Mouse (Mus musculus): ENCODE results near the gene Pde8b. TPM values are rescaled to one million over a fixed set of nuclear protein-coding genes. Genes with fewer than 3 reads are reported as not detected.

Gene Pde8b
- polyA plus RNA-seq, 1 experiment from 2014 or later: 1.7 TPM

- H3K9ac ChIP-seq (ENCODE audit: low read length): no peak overlapping the region
- H3K4me3 ChIP-seq (ENCODE audit: low read depth, low read length): no peak overlapping the region
- no peaks in the 10 kb centered on the region for H3K9me3 ChIP-seq (ENCODE audit: control insufficient read depth, low read length)
- no peak overlapping the region for H3K4me2 ChIP-seq (ENCODE audit: low read depth, low read length, severe bottlenecking)
- H3K36me3 ChIP-seq (ENCODE audit: control insufficient read depth, insufficient read depth, low read length): no peaks in the 10 kb centered on the region
- no peak for DNase-seq (ENCODE audit: low spot score)
- H3K4me1 ChIP-seq (replicated peaks; ENCODE audit: control insufficient read depth, insufficient read depth, low read length): no peaks in the 10 kb centered on the region
- no peak overlapping the region for H3K27ac ChIP-seq (ENCODE audit: low read depth, low read length)
- H3K27me3 ChIP-seq (ENCODE audit: control insufficient read depth, insufficient read depth, low read length): no peaks in the 10 kb centered on the region
- ATAC-seq (replicated peaks; ENCODE audit: low FRiP score): no peak
These were observed 105.4 kb downstream of the Pde8b start for GRCm38 (mm10) chr13:95144746-95145145.

DNA sequence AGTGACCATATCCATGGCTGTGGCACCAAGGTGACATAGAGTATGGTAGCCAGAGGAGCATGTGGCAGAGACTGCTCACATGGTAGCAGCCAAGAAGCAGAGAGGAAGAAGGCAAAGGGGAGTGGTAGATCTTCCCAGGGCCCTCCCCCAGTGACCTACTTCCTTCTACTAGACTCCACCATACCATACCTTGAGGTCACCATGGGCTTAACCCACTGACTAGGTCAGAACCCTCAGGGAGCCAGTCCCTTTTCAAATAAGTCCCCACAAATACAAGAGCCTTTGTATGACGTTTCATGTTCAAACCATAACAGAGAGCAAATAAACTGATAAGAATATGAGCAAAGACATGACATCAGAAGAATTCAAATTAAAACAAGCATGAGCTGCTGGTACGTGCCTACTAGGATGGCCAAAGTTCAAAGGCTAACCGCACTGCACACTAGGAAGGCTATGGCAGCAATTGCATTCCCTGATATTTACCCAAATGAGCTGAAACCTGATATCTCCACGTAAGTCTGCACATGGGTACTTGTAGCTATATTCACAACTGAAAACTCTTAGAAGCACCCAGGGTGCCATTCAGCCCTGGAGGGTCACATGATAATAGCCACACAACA is 109.6 kb downstream of the Pde8b start:
- Histone ChIP-seq H3K4me1 (replicated peaks; ENCODE audit: control insufficient read depth, insufficient read depth, low read length) (no peaks in the 10 kb centered on the region), H3K9ac (ENCODE audit: low read length) (no peak overlapping the region), H3K27me3 (ENCODE audit: control insufficient read depth, insufficient read depth, low read length) (no peaks in the 10 kb centered on the region), H3K4me3 (ENCODE audit: low read depth, low read length) (no peak overlapping the region), H3K4me2 (ENCODE audit: low read depth, low read length, severe bottlenecking) (no peak overlapping the region), H3K36me3 (ENCODE audit: control insufficient read depth, insufficient read depth, low read length) (no peaks in the 10 kb centered on the region), H3K9me3 (ENCODE audit: control insufficient read depth, low read length) (no peaks in the 10 kb centered on the region), H3K27ac (ENCODE audit: low read depth, low read length) (no peak overlapping the region)
- 81% methylated on average over 4 of the region's 4 CpGs for WGBS
- no peak for ATAC-seq (replicated peaks; ENCODE audit: low FRiP score)
- DNase-seq (ENCODE audit: low spot score): no peak

DNA sequence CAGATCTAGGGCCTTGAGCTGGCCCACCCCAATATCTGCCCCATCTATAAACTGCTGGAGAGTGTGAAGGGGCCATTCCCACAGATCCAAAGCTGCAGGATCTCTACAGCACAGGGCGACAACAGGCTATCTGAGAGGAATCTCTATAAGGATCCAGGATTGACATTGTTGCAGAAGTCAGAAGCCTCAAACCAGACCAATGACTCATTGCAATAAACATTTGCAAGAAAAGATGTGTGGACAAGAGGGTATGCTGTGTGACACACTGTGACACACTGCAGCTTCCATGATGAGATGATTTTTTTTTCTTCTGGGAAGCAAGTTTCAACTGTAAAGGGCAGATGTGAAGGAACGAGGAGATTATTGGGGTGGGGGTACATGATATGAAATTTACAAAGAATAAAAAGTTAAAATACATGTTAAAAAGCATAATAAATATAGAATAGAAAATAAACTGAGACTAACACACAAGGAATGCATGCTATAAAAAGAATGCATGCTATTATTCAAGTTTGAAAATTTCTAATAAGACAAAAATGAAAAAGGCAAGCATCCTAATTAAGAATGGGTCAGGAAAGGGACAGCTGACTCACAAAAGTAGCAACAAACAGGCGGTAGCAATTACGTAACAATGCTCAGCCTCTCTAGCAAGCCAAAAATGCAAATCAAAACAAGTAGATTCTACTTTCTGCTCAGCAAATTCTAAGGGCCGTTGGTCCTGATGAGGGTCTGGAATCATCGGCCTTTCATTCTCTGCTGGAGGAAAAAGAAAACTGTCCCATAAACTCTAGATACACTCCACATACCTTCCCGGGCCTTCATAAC is 114.6 kb downstream of the Pde8b start:
- 92% methylated on average over 7 of the region's 7 CpGs for WGBS

DNA sequence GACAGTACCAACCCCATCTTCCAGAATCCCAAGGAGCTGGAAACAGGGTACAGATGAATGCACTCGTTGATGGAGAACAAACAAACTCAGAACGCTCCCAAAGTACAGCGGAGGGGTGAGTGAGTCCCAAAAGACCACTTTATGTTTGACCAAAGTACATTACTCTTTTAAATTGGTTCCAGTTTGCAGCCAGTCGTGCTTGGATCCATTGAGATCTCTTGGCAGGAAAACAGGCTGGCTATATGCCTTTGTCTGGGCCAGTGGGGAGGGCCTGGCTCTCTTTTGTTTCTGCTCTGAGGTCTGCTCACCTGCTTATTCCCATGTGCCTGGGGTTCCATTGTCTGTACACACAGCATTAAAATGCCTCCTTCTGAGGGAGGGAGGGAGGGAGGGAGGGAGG is 118.3 kb downstream of the Pde8b start:
- ATAC-seq (replicated peaks; ENCODE audit: low FRiP score): no peak
- no peak overlapping the region for H3K27ac ChIP-seq (ENCODE audit: low read depth, low read length)
- 61% methylated on average over 4 of the region's 4 CpGs for WGBS

More for the DNA sequence above, 114.6 kb downstream of the Pde8b start:
- DNase-seq (ENCODE audit: low spot score) (no peak), ATAC-seq (replicated peaks; ENCODE audit: low FRiP score) (no peak)
- no peak overlapping the region for H3K4me2 ChIP-seq (ENCODE audit: low read depth, low read length, severe bottlenecking)
- H3K9ac ChIP-seq (ENCODE audit: low read length): no peak overlapping the region
- no peaks in the 10 kb centered on the region for H3K9me3 ChIP-seq (ENCODE audit: control insufficient read depth, low read length)
- no peaks in the 10 kb centered on the region for H3K27me3 ChIP-seq (ENCODE audit: control insufficient read depth, insufficient read depth, low read length)
- H3K4me1 ChIP-seq (replicated peaks; ENCODE audit: control insufficient read depth, insufficient read depth, low read length): no peaks in the 10 kb centered on the region
- H3K4me3 ChIP-seq (ENCODE audit: low read depth, low read length): no peak overlapping the region
- no peaks in the 10 kb centered on the region for H3K36me3 ChIP-seq (ENCODE audit: control insufficient read depth, insufficient read depth, low read length)
- H3K27ac ChIP-seq (ENCODE audit: low read depth, low read length): no peak overlapping the region

DNA sequence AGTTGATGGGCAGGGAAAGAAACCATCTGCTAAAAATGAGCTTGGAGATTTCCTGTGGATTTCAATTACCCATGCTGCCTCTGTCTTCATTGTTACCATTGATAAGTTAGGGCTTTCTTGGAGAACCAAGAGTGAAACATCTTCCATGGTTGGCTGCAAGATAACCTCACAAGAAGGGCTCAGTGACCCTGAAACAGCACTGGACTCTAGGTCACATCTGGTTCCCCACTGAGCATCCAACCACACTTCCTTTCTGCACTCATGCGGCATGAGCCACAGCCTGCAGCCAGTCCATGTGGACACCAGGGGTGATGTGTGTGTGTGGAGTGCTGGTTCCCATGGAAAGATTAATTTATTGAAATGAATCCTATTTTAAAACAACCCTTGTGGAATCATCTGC is 119.1 kb downstream of the Pde8b start:
- 61% methylated on average over 1 of the region's 1 CpGs for WGBS
- Histone ChIP-seq H3K4me1 (replicated peaks; ENCODE audit: control insufficient read depth, insufficient read depth, low read length) (no peaks in the 10 kb centered on the region), H3K4me3 (ENCODE audit: low read depth, low read length) (no peak overlapping the region), H3K27me3 (ENCODE audit: control insufficient read depth, insufficient read depth, low read length) (no peaks in the 10 kb centered on the region), H3K9me3 (ENCODE audit: control insufficient read depth, low read length) (no peaks in the 10 kb centered on the region), H3K27ac (ENCODE audit: low read depth, low read length) (no peak overlapping the region), H3K4me2 (ENCODE audit: low read depth, low read length, severe bottlenecking) (no peak overlapping the region), H3K36me3 (ENCODE audit: control insufficient read depth, insufficient read depth, low read length) (no peaks in the 10 kb centered on the region), H3K9ac (ENCODE audit: low read length) (no peak overlapping the region)
- ATAC-seq (replicated peaks; ENCODE audit: low FRiP score) (no peak), DNase-seq (ENCODE audit: low spot score) (no peak)

More for the DNA sequence above, 118.3 kb downstream of the Pde8b start:
- H3K4me2 ChIP-seq (ENCODE audit: low read depth, low read length, severe bottlenecking): no peak overlapping the region
- no peak overlapping the region for H3K9ac ChIP-seq (ENCODE audit: low read length)
- no peak overlapping the region for H3K4me3 ChIP-seq (ENCODE audit: low read depth, low read length)
- no peaks in the 10 kb centered on the region for H3K9me3 ChIP-seq (ENCODE audit: control insufficient read depth, low read length)
- no peaks in the 10 kb centered on the region for H3K4me1 ChIP-seq (replicated peaks; ENCODE audit: control insufficient read depth, insufficient read depth, low read length)
- H3K27me3 ChIP-seq (ENCODE audit: control insufficient read depth, insufficient read depth, low read length): no peaks in the 10 kb centered on the region
- no peak for DNase-seq (ENCODE audit: low spot score)
- no peaks in the 10 kb centered on the region for H3K36me3 ChIP-seq (ENCODE audit: control insufficient read depth, insufficient read depth, low read length)

DNA sequence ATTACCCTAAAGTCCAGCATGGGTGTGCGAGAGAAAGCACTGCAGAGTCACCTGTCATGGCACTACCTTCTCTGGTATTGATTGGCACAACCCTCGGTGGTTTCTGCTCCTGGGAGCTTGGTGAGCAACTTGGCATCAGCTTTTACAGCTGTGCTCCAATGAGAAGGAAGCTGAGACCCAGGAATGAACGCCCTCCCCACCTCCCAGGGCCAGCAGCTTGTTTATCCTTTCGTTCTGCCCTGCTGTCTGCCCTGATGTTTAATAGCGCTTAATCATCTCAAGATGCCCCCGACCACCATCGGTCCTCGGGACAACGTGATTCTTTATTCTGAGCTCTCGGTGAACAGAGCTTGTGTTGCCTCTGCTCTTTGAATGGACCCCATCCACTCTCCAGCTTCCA is 122.8 kb downstream of the Pde8b start:
- DNase-seq (ENCODE audit: low spot score): no peak
- H3K36me3 ChIP-seq (ENCODE audit: control insufficient read depth, insufficient read depth, low read length): no peaks in the 10 kb centered on the region
- 75% methylated on average over 10 of the region's 10 CpGs for WGBS
- no peak overlapping the region for H3K4me3 ChIP-seq (ENCODE audit: low read depth, low read length)
- H3K4me1 ChIP-seq (replicated peaks; ENCODE audit: control insufficient read depth, insufficient read depth, low read length): no peaks in the 10 kb centered on the region
- H3K9ac ChIP-seq (ENCODE audit: low read length): no peak overlapping the region
- no peaks in the 10 kb centered on the region for H3K9me3 ChIP-seq (ENCODE audit: control insufficient read depth, low read length)
- no peak overlapping the region for H3K4me2 ChIP-seq (ENCODE audit: low read depth, low read length, severe bottlenecking)
- ATAC-seq (replicated peaks; ENCODE audit: low FRiP score): no peak
- no peak overlapping the region for H3K27ac ChIP-seq (ENCODE audit: low read depth, low read length)
- no peaks in the 10 kb centered on the region for H3K27me3 ChIP-seq (ENCODE audit: control insufficient read depth, insufficient read depth, low read length)

DNA sequence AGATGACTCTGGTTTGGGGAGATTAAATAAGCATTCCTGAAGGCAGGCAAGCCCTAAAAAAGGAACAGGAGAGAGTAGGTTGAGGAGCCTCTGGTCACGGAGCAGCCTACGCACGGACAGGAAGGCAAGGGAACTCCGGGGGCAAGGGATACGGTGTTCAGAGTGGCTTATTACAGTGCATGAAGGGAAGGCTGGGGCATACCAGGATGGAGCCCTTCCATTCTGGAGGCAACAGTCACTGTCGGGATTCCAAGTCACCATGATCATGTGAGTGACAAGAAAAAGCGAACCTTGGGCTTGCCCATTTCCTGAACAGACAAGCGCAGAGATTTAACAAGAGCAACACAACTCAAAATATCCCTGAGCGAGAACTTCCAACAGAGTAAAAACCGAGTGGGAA is 123.3 kb downstream of the Pde8b start:
- WGBS: 82% methylated on average over 10 of the region's 10 CpGs

GRCm38 (mm10) chr13:95125546-95126215 is 124.5 kb downstream of the Pde8b start:
- no peaks in the 10 kb centered on the region for H3K4me1 ChIP-seq (replicated peaks; ENCODE audit: control insufficient read depth, insufficient read depth, low read length)
- H3K27ac ChIP-seq (ENCODE audit: low read depth, low read length): no peak overlapping the region
- H3K9ac ChIP-seq (ENCODE audit: low read length): no peak overlapping the region
- ATAC-seq (replicated peaks; ENCODE audit: low FRiP score) (no peak), DNase-seq (ENCODE audit: low spot score) (no peak)
- H3K36me3 ChIP-seq (ENCODE audit: control insufficient read depth, insufficient read depth, low read length): no peaks in the 10 kb centered on the region
- no peaks in the 10 kb centered on the region for H3K27me3 ChIP-seq (ENCODE audit: control insufficient read depth, insufficient read depth, low read length)
- H3K4me2 ChIP-seq (ENCODE audit: low read depth, low read length, severe bottlenecking): no peak overlapping the region
- H3K4me3 ChIP-seq (ENCODE audit: low read depth, low read length): no peak overlapping the region
- 93% methylated on average over 4 of the region's 4 CpGs for WGBS
- H3K9me3 ChIP-seq (ENCODE audit: control insufficient read depth, low read length): no peaks in the 10 kb centered on the region

More for the DNA sequence above, 123.3 kb downstream of the Pde8b start:
- no peaks in the 10 kb centered on the region for H3K27me3 ChIP-seq (ENCODE audit: control insufficient read depth, insufficient read depth, low read length)
- H3K4me1 ChIP-seq (replicated peaks; ENCODE audit: control insufficient read depth, insufficient read depth, low read length): no peaks in the 10 kb centered on the region
- no peak overlapping the region for H3K9ac ChIP-seq (ENCODE audit: low read length)
- ATAC-seq (replicated peaks; ENCODE audit: low FRiP score) (no peak), DNase-seq (ENCODE audit: low spot score) (no peak)
- no peaks in the 10 kb centered on the region for H3K36me3 ChIP-seq (ENCODE audit: control insufficient read depth, insufficient read depth, low read length)
- H3K27ac ChIP-seq (ENCODE audit: low read depth, low read length): no peak overlapping the region
- no peak overlapping the region for H3K4me3 ChIP-seq (ENCODE audit: low read depth, low read length)
- no peaks in the 10 kb centered on the region for H3K9me3 ChIP-seq (ENCODE audit: control insufficient read depth, low read length)
- H3K4me2 ChIP-seq (ENCODE audit: low read depth, low read length, severe bottlenecking): no peak overlapping the region
